Mouse (Mus musculus) frontal cortex, postnatal 14 days (tissue): Measurements from ENCODE around the gene Rhox4a2.
"Not testable (repeated sequence)": the region's sequence is repeated elsewhere in the genome, so short reads cannot be mapped to it uniquely, and the experiment has no call there.

Source experiments
- DNase-seq, 2 experiments: peaks; one replicate each; pipeline ENCODE4 v3.0.0; 2022; ENCODE audit warnings: low spot score in 2 of 2

Gene Rhox4a2

DNA sequence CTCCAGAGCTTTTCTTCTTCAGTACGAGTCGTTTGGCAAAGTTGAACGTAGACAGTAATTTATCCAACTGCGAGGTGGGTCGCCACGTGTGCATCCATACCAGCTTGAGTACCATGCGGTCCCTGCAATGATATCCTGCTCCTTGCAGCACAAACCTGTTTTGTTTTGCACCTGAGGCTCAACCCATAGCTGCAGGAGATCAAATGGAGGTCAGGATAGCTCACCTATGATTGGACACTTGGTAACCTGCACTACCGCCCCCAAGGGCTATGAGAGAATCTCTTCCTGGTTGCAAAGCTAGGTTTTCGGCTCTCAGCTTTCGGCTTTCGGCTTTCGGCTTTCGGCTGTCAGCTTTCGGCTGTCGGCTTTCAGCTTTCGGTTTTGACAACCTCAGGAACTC lies at the start of gene Rhox4a2:
Rhox4a2 (plus strand) TSS at position 301 of the 400 bp plus-strand sequence.
- not testable (repeated sequence) for DNase-seq

GRCm38 (mm10) chrX:37379728-37380127 lies 10.9 kb upstream of the Rhox4a2 start, which contains the start of gene Rhox3a2:
Gene Rhox3a2, plus strand, starts transcription at chrX:37380028.
- not testable (repeated sequence) for DNase-seq

- not testable (repeated sequence) for DNase-seq
Observed at GRCm38 (mm10) chrX:37411767-37412166, 21.1 kb downstream of the Rhox4a2 start, which contains the start of gene Rhox2b. Gene Rhox2b, plus strand, starts transcription at chrX:37412067.

DNA sequence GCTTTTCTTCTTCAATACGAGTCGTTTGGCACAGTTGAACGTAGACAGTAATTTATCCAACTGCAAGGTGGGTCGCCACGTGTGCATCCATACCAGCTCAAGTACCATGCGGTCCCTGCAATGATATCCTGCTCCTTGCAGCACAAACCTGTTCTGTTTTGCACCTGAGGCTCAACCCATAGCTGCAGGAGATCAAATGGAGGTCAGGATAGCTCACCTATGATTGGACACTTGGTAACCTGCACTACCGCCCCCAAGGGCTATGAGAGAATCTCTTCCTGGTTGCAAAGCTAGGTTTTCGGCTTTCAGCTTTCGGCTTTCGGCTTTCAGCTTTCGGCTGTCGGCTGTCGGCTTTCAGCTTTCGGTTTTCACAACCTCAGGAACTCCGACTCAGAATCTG lies 41.5 kb downstream of the Rhox4a2 start, which contains the start of gene Rhox4b:
Rhox4b (plus strand) TSS at position 301 of the 400 bp plus-strand sequence.
- DNase-seq, result not testable (repeated sequence)
